Mouse (Mus musculus) kidney, adult 10 weeks (tissue): Measurements from ENCODE around the gene Olfr212. TPM values are rescaled to one million over a fixed set of nuclear protein-coding genes. Genes with fewer than 3 reads are reported as not detected.

ENCODE experiments used
- polyA plus RNA-seq: library from polyadenylated mRNA; stranded (reverse); fragments of 350-450 nt; fragmentation: Illumina TruSeq; extraction: RNeasy Lipid Tissue Mini Kit (QIAGEN cat#74804); gene quantifications from one replicate; pipeline ENCODE4 v1.2.3, GENCODE M21; 2014; ENCODE audit warnings: low read depth, low replicate concordance

Gene Olfr212
- not detected for polyA plus RNA-seq

GRCm38 (mm10) chr6:116506302-116507003, at the start of gene Olfr212:
TSS of gene Olfr212 (plus strand) at chr6:116506516.

GRCm38 (mm10) chr6:116460544-116461283, 45.6 kb upstream of the Olfr212 start, which contains the start of gene Alox5:
TSS of gene Alox5 (minus strand) at chr6:116461178.

GRCm38 (mm10) chr6:116488791-116489190, 17.5 kb upstream of the Olfr212 start, which contains the start of gene Olfr211:
TSS of gene Olfr211 (plus strand) at chr6:116489091.

GRCm38 (mm10) chr6:116538156-116538555, 31.8 kb downstream of the Olfr212 start, which contains the start of gene Olfr213:
TSS of gene Olfr213 (plus strand) at chr6:116538456.

GRCm38 (mm10) chr6:116550841-116551240, 44.5 kb downstream of the Olfr212 start, which contains the start of gene Gm5580:
TSS of gene Gm5580 (plus strand) at chr6:116551141.

DNA sequence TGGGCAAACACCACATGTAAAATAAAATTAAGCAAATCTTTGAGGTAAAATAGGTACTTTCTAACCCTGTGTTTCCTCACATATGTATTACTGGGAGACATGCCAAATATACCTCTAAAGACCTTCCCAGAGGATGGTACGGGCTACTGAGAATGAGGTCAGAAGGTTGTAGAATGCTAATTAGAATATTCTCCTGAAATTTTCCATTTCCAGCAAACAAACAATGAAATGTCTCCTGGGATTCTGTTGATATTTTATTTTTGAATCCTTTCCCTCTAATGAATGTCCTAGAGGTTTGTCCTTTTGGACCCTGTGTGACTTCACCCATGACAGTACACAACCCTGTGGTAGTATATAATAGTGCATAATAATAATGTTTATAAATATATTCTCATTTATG, 47.6 kb downstream of the Olfr212 start, which contains the start of gene Olfr214:
Gene Olfr214 (plus strand): TSS at position 301 of the 400 bp plus-strand sequence.

Other genes with a start within 250 kb of the Olfr212 start
- gene Zfand4, start 242.3 kb upstream of the Olfr212 start, polyA plus RNA-seq: 1.1 TPM
- gene March8, start 168.5 kb upstream of the Olfr212 start, polyA plus RNA-seq: 195 TPM
- 0.57 TPM for gene Alox5, start 45.3 kb upstream of the Olfr212 start, polyA plus RNA-seq
- gene Olfr211, start 17.4 kb upstream of the Olfr212 start, polyA plus RNA-seq: not detected
- not detected for gene Olfr213, start 31.9 kb downstream of the Olfr212 start, polyA plus RNA-seq
- gene Gm5580, start 44.6 kb downstream of the Olfr212 start, polyA plus RNA-seq: not detected
- not detected for gene Olfr214, start 47.7 kb downstream of the Olfr212 start, polyA plus RNA-seq
- not detected for gene Olfr215, start 77.7 kb downstream of the Olfr212 start, polyA plus RNA-seq
- 68.3 TPM for gene Zfp422, start 122.5 kb downstream of the Olfr212 start, polyA plus RNA-seq
- gene Depp1, start 144.1 kb downstream of the Olfr212 start, polyA plus RNA-seq: 1.2 TPM
- gene Rassf4, start 167.4 kb downstream of the Olfr212 start, polyA plus RNA-seq: 2.0 TPM
- gene Tmem72, start 210.4 kb downstream of the Olfr212 start, polyA plus RNA-seq: 24.4 TPM